Mouse (Mus musculus) heart, embryonic 14.5 days (tissue): ENCODE results near the gene Prkar1a. TPM values are rescaled to one million over a fixed set of nuclear protein-coding genes. Genes with fewer than 3 reads are reported as not detected.

Experiments
- ATAC-seq: fragments of 200-750 bp; cut with Nextera tagmentation; 2 replicates; pipeline ENCODE4 v1.8.0; 2017; ENCODE audit warnings: low read depth, moderate TSS enrichment; ENCODE audit not compliant: insufficient number of reproducible peaks, insufficient read depth, low FRiP score
- H3K27ac ChIP-seq, 2 experiments: fragments of 200-500 bp in 1 of 2; fragments of 300-500 bp in 1 of 2; sonication (generic) in 1 of 2; replicated peaks in 1 of 2; 2 replicates each; pipeline ENCODE4 v1.5.1; 2012 to 2014; ENCODE audit warnings: low read depth in 2 of 2, low read length in 2 of 2, control low read depth in 1 of 2, mild to moderate bottlenecking in 1 of 2, mixed read lengths in 1 of 2; ENCODE audit not compliant: control insufficient read depth in 1 of 2, insufficient read depth in 1 of 2
- H3K27me3 ChIP-seq: fragments of 300-500 bp; sonication (generic); 2 replicates; pipeline ENCODE4 v1.6.1; 2014; ENCODE audit warnings: mild to moderate bottlenecking, low read length, control low read depth; ENCODE audit not compliant: control insufficient read depth, insufficient read depth
- H3K36me3 ChIP-seq: fragments of 300-500 bp; sonication (generic); 2 replicates; pipeline ENCODE4 v1.6.1; 2014; ENCODE audit warnings: mild to moderate bottlenecking, control low read depth, low read length, mixed read lengths; ENCODE audit not compliant: control insufficient read depth, insufficient read depth
- H3K4me1 ChIP-seq, 2 experiments: fragments of 200-500 bp in 1 of 2; fragments of 300-500 bp in 1 of 2; sonication (generic) in 1 of 2; 2 replicates each; pipeline ENCODE4 v1.6.1; 2012 to 2014; ENCODE audit warnings: low read length in 2 of 2, control low read depth in 1 of 2, mixed read lengths in 1 of 2; ENCODE audit not compliant: control insufficient read depth in 2 of 2, insufficient read depth in 2 of 2
- H3K4me2 ChIP-seq: fragments of 300-500 bp; sonication (generic); 2 replicates; pipeline ENCODE4 v1.6.1; 2014; ENCODE audit warnings: mild to moderate bottlenecking, low read length
- H3K4me3 ChIP-seq, 2 experiments: fragments of 200-500 bp in 1 of 2; fragments of 300-500 bp in 1 of 2; sonication (generic) in 1 of 2; 2 replicates each; pipeline ENCODE4 v1.5.1; 2012 to 2014; ENCODE audit warnings: low read length in 2 of 2, mild to moderate bottlenecking in 2 of 2, control low read depth in 1 of 2, low read depth in 1 of 2, moderate library complexity in 1 of 2; ENCODE audit not compliant: control insufficient read depth in 1 of 2, insufficient read depth in 1 of 2
- H3K9ac ChIP-seq: fragments of 300-500 bp; sonication (generic); 2 replicates; pipeline ENCODE4 v1.6.1; 2014; ENCODE audit warnings: mild to moderate bottlenecking, low read length
- H3K9me3 ChIP-seq: fragments of 300-500 bp; sonication (generic); 2 replicates; pipeline ENCODE4 v1.6.1; 2016; ENCODE audit warnings: low read length, control low read depth; ENCODE audit not compliant: control insufficient read depth
- WGBS: fragments of 180-500 bp; shearing (Covaris S2); extraction: QIAGEN DNeasy Blood & Tissue Kit; methylation state at CpG from one replicate; pipeline ENCODE4 v1.1.7; 2014; 5-methylcytosine and 5-hydroxymethylcytosine counted together
- polyA plus RNA-seq: library from polyadenylated mRNA; unstranded; fragments of >200 nt; fragmentation: Nextera tagmentation; extraction: Ambion mirVana; gene quantifications from 2 replicates; pipeline ENCODE4 v1.2.1, GENCODE M21; 2014

Gene Prkar1a
- polyA plus RNA-seq, 1 experiment from 2014 or later: 492 TPM

GRCm38 (mm10) chr11:109673741-109674140 is 24.5 kb downstream of the Prkar1a start:
- H3K36me3 ChIP-seq: peaks cover 34% of the 10 kb centered on the region
- no peak overlapping the region for H3K4me3 ChIP-seq
- H3K4me1 ChIP-seq: peaks cover 13 to 21% of the 10 kb centered on the region in 2 experiments
- no peaks in the 10 kb centered on the region for H3K27me3 ChIP-seq
- no peak overlapping the region for H3K4me2 ChIP-seq
- ATAC-seq: no peak
- H3K9me3 ChIP-seq: no peaks in the 10 kb centered on the region
- H3K9ac ChIP-seq: no peak overlapping the region
- no peak overlapping the region for H3K27ac ChIP-seq
- 78% methylated on average over 7 of the region's 7 CpGs for WGBS

DNA sequence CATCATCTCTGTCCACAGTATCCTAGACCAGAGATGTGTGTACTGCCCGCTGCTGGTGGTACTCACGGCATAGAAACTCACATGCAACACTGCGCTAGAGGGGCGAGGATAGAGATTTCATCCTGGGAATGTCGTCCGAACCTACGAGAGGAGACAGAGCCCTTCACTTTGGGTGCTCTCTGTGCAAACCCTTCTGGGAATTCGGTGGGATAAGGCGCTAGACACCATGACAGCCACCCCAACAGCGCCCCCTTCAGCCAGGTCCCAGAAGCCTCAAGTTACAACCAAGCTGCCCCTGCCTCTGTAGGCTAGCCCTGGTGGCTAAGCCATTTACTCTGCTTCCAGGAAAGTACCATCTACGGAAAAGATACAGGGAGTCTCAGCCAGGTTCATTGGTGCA is 25.3 kb downstream of the Prkar1a start:
- peaks cover 27% of the 10 kb centered on the region for H3K36me3 ChIP-seq
- H3K9me3 ChIP-seq: no peaks in the 10 kb centered on the region
- no peaks in the 10 kb centered on the region for H3K27me3 ChIP-seq
- H3K4me1 ChIP-seq: peaks cover 13 to 21% of the 10 kb centered on the region in 2 experiments
- no peak overlapping the region for H3K27ac ChIP-seq
- H3K4me3 ChIP-seq: no peak overlapping the region
- 78% methylated on average over 11 of the region's 11 CpGs for WGBS
- no peak for ATAC-seq
- H3K9ac ChIP-seq: no peak overlapping the region
- no peak overlapping the region for H3K4me2 ChIP-seq

GRCm38 (mm10) chr11:109675208-109675607 is 26.0 kb downstream of the Prkar1a start:
- Histone ChIP-seq H3K9ac (no peak overlapping the region), H3K27ac (no peak overlapping the region), H3K27me3 (no peaks in the 10 kb centered on the region), H3K4me3 (no peak overlapping the region), H3K36me3 (peaks cover 20% of the 10 kb centered on the region), H3K4me1 (peaks cover 13 to 21% of the 10 kb centered on the region in 2 experiments), H3K4me2 (no peak overlapping the region), H3K9me3 (no peaks in the 10 kb centered on the region)
- WGBS: 80% methylated on average over 3 of the region's 3 CpGs
- ATAC-seq: no peak

DNA sequence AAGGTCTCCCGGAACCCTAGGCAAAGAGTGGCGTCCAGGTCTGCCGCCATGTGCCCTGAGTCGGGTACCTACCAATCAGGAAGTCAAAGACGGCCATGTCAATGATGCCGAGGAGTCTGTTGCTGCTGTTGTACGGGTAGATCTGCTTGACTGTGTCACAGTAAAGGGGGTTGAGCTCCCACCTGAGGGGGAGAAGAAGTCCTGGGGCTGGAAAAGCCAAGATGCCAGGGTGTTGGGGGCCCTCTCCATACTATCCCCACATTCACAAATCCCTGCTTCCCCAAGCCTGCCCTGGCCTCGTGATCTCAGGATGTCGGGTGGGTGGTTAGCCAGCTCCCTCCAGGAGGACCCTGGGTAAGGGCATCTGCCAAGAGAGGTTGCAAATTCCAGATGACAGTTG is 26.6 kb downstream of the Prkar1a start:
- Histone ChIP-seq H3K9me3 (no peaks in the 10 kb centered on the region), H3K4me3 (no peak overlapping the region), H3K4me2 (no peak overlapping the region), H3K9ac (no peak overlapping the region), H3K27ac (no peak overlapping the region), H3K4me1 (peaks cover 12 to 21% of the 10 kb centered on the region in 2 experiments), H3K36me3 (peaks cover 15% of the 10 kb centered on the region), H3K27me3 (no peaks in the 10 kb centered on the region)
- WGBS: 88% methylated on average over 9 of the region's 9 CpGs
- no peak for ATAC-seq

- Histone ChIP-seq H3K4me2 (no peak overlapping the region), H3K9ac (no peak overlapping the region), H3K4me3 (no peak overlapping the region), H3K9me3 (no peaks in the 10 kb centered on the region), H3K27me3 (no peaks in the 10 kb centered on the region), H3K27ac (no peak overlapping the region), H3K36me3 (0 out of 2 replicates have a peak, but pooled peaks cover 7% of the 10 kb centered on the region), H3K4me1 (peaks cover 17 to 30% of the 10 kb centered on the region in 2 experiments)
- WGBS: 72% methylated on average over 12 of the region's 12 CpGs
- ATAC-seq: no peak
Observed at GRCm38 (mm10) chr11:109676621-109677373, 27.6 kb downstream of the Prkar1a start.

GRCm38 (mm10) chr11:109678291-109678690 is 29.1 kb downstream of the Prkar1a start:
- no peak overlapping the region for H3K4me3 ChIP-seq
- no peak overlapping the region for H3K4me2 ChIP-seq
- peaks cover 15 to 26% of the 10 kb centered on the region in 2 experiments for H3K4me1 ChIP-seq
- no peak overlapping the region for H3K27ac ChIP-seq
- H3K36me3 ChIP-seq: no peaks in the 10 kb centered on the region
- H3K9ac ChIP-seq: no peak overlapping the region
- H3K9me3 ChIP-seq: no peaks in the 10 kb centered on the region
- no peaks in the 10 kb centered on the region for H3K27me3 ChIP-seq
- no peak for ATAC-seq
- 72% methylated on average over 12 of the region's 12 CpGs for WGBS

DNA sequence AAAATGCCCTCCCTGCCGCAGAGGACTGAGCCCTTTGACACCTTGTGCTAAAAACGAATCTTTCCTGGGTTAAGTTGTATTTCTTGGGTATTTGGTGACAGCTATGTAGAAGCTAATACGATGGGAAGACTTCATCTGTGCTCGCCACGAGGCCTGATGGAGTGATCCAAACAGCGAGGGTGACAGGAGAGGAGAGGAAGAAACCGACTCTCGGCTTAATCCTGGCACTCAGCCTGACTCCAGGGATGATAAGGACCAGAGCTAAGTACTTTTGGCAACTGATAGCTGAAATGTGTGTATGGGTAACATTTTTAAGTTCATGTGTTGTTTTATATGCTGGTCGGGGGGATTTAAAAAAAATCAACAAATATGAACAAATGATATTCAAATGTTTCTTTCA is 31.7 kb downstream of the Prkar1a start:
- no peak overlapping the region for H3K4me3 ChIP-seq
- H3K27ac ChIP-seq: peak overlapping the region; percentile 37 to 61; a peak in 2 of 4 replicates
- H3K36me3 ChIP-seq: no peaks in the 10 kb centered on the region
- H3K27me3 ChIP-seq: no peaks in the 10 kb centered on the region
- H3K4me1 ChIP-seq: peaks cover 14 to 23% of the 10 kb centered on the region in 2 experiments
- H3K9ac ChIP-seq: no peak overlapping the region
- 25% methylated on average over 9 of the region's 9 CpGs for WGBS
- H3K9me3 ChIP-seq: no peaks in the 10 kb centered on the region
- ATAC-seq: no peak
- H3K4me2 ChIP-seq: no peak overlapping the region
